Mouse (Mus musculus) bone marrow, adult 2 months (tissue): Measurements from ENCODE around the gene Ngb. TPM values are rescaled to one million over a fixed set of nuclear protein-coding genes. Genes with fewer than 3 reads are reported as not detected.

Experiments used
- H3K27ac ChIP-seq: fragments of 200-500 bp; 2 replicates; pipeline ENCODE4 v1.5.1; 2012; ENCODE audit warnings: low read depth, mild to moderate bottlenecking, control low read depth, inconsistent platforms, low read length; ENCODE audit not compliant: control insufficient read depth, poor library complexity, insufficient read depth
- H3K4me1 ChIP-seq: fragments of 200-500 bp; 2 replicates; pipeline ENCODE4 v1.6.1; 2011; ENCODE audit warnings: low read length; ENCODE audit not compliant: control insufficient read depth, insufficient read depth
- H3K4me3 ChIP-seq: fragments of 200-500 bp; replicated peaks from 2 replicates; pipeline ENCODE3; 2011; ENCODE audit warnings: mild to moderate bottlenecking, low read depth, low read length, control low read depth; ENCODE audit not compliant: control insufficient read depth
- CTCF ChIP-seq: fragments of 200-500 bp; IDR thresholded peaks from 2 replicates; pipeline ENCODE4 v1.5.1; 2011; ENCODE audit warnings: low read length, control low read depth; ENCODE audit not compliant: control insufficient read depth, insufficient read depth
- POLR2A ChIP-seq: fragments of 200-500 bp; IDR thresholded peaks from 2 replicates; pipeline ENCODE4 v1.6.1; 2011; ENCODE audit warnings: low read depth, mild to moderate bottlenecking, control low read depth, low read length, borderline replicate concordance; ENCODE audit not compliant: control insufficient read depth
- WGBS: fragments of 180-500 bp; shearing (Covaris S2); methylation state at CpG from one replicate; pipeline ENCODE4 v1.1.7; 2018; 5-methylcytosine and 5-hydroxymethylcytosine counted together
- polyA plus RNA-seq: library from polyadenylated mRNA; stranded (reverse); fragments of >200 nt; gene quantifications from 2 replicates; pipeline ENCODE4 v1.2.4, GENCODE M21; 2011; ENCODE audit warnings: low replicate concordance; ENCODE audit not compliant: missing spikeins, insufficient read depth, insufficient read length

Ngb gene
- polyA plus RNA-seq, 1 experiment = not detected

GRCm38 (mm10) chr12:87107357-87107977, 5.1 kb upstream of the Ngb start:
- Histone ChIP-seq H3K4me3 (no peak overlapping the region), H3K27ac (no peak overlapping the region), H3K4me1 (no peaks in the 10 kb centered on the region)
- WGBS = 65% methylated on average over 3 of the region's 3 CpGs
- no peak for TF ChIP-seq POLR2A

GRCm38 (mm10) chr12:87104796-87105195, 2.5 kb upstream of the Ngb start:
- WGBS = 9% methylated on average over 4 of the region's 4 CpGs
- no peak for TF ChIP-seq CTCF
- no peak for TF ChIP-seq POLR2A
- Histone ChIP-seq H3K4me1 (no peaks in the 10 kb centered on the region), H3K27ac (no peak overlapping the region), H3K4me3 (no peak overlapping the region)

- TF ChIP-seq POLR2A (no peak), CTCF (no peak)
- no peak overlapping the region for H3K4me3 ChIP-seq
- H3K27ac ChIP-seq = no peak overlapping the region
- 76% methylated on average over 4 of the region's 4 CpGs for whole genome bisulfite sequencing
- no peaks in the 10 kb centered on the region for H3K4me1 ChIP-seq
Measured at GRCm38 (mm10) chr12:87103471-87103870, 1.1 kb upstream of the Ngb start.

GRCm38 (mm10) chr12:87100331-87100730, 2.0 kb downstream of the Ngb start:
- Histone ChIP-seq H3K4me3 (no peak overlapping the region), H3K4me1 (no peaks in the 10 kb centered on the region), H3K27ac (no peak overlapping the region)
- WGBS = 81% methylated on average over 4 of the region's 4 CpGs
- TF ChIP-seq POLR2A (no peak), CTCF (no peak)

GRCm38 (mm10) chr12:87093671-87094070, 8.7 kb downstream of the Ngb start:
- Histone ChIP-seq H3K27ac (no peak overlapping the region), H3K4me3 (no peak overlapping the region), H3K4me1 (no peaks in the 10 kb centered on the region)
- TF ChIP-seq POLR2A (no peak), CTCF (no peak)
- 67% methylated on average over 6 of the region's 6 CpGs for WGBS

GRCm38 (mm10) chr12:87093249-87093648, 9.1 kb downstream of the Ngb start:
- H3K4me1 ChIP-seq = no peaks in the 10 kb centered on the region
- no peak overlapping the region for H3K4me3 ChIP-seq
- TF ChIP-seq CTCF = no peak
- TF ChIP-seq POLR2A = no peak
- H3K27ac ChIP-seq = no peak overlapping the region
- WGBS = 80% methylated on average over 4 of the region's 4 CpGs

GRCm38 (mm10) chr12:87091916-87092315, 10.4 kb downstream of the Ngb start:
- Histone ChIP-seq H3K4me3 (no peak overlapping the region), H3K27ac (no peak overlapping the region), H3K4me1 (no peaks in the 10 kb centered on the region)
- WGBS = 57% methylated on average over 2 of the region's 2 CpGs
- no peak for TF ChIP-seq POLR2A
- TF ChIP-seq CTCF = no peak

GRCm38 (mm10) chr12:87089701-87090100, 12.6 kb downstream of the Ngb start:
- 82% methylated on average over 2 of the region's 2 CpGs for WGBS

GRCm38 (mm10) chr12:87089255-87089654, 13.1 kb downstream of the Ngb start:
- no peak overlapping the region for H3K4me3 ChIP-seq
- H3K27ac ChIP-seq = no peak overlapping the region
- H3K4me1 ChIP-seq = no peaks in the 10 kb centered on the region
- WGBS = 84% methylated on average over 4 of the region's 4 CpGs
- TF ChIP-seq CTCF = no peak
- no peak for TF ChIP-seq POLR2A

More at GRCm38 (mm10) chr12:87089701-87090100, 12.6 kb downstream of the Ngb start:
- TF ChIP-seq POLR2A (no peak), CTCF (no peak)
- H3K4me1 ChIP-seq = no peaks in the 10 kb centered on the region
- no peak overlapping the region for H3K4me3 ChIP-seq
- no peak overlapping the region for H3K27ac ChIP-seq
